Mouse (Mus musculus) adrenal gland, adult (tissue): Measurements from ENCODE around the gene Slc2a8.

ENCODE experiments used
- DNase-seq, 2 experiments: peaks; one replicate each; pipeline ENCODE4 v3.0.0; 2022 to 2023; ENCODE audit warnings: low spot score in 1 of 2; ENCODE audit not compliant: inconsistent age in 2 of 2

The Slc2a8 gene

GRCm38 (mm10) chr2:32974216-32974615 lies 7.7 kb downstream of the Slc2a8 start:
- no peak for DNase-seq

DNA sequence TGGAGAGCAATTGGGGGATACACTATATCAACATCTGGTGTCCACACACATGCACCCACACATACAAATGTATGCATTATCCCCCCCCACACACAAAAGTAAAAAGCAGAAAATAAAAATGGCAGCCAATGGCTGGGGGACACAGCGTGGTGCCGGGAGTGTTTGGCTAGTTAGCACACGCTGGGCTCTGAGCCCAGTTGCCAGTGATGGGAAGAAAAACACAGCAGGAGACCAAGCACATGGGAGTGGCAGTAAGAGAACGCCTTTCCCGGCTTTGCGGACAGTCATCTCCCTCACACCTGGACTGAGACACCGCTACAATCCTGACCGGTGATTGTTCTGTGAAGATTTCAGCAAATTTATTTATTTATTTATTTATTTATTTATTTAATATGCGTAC lies 10.6 kb downstream of the Slc2a8 start:
- DNase-seq: no peak

DNA sequence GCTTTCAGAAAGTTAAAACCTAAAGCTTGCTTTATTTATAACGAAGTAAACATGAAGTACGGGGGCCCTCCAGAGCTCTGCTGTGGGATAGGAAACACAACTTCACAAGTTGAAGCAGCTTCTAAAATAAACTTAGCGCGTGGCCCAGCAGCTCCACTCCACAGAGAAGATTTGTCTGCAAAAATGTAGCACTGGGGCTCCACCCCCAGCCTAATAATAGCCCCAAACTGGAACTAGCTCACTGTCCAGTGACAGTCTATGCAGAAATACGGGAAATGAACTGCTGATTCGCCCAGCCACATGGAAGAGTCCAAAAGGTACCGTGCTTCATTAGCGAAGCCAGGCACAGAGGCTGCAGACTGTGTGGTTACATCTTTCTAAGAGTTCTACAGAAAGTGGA lies 12.6 kb downstream of the Slc2a8 start:
- no peak for DNase-seq

DNA sequence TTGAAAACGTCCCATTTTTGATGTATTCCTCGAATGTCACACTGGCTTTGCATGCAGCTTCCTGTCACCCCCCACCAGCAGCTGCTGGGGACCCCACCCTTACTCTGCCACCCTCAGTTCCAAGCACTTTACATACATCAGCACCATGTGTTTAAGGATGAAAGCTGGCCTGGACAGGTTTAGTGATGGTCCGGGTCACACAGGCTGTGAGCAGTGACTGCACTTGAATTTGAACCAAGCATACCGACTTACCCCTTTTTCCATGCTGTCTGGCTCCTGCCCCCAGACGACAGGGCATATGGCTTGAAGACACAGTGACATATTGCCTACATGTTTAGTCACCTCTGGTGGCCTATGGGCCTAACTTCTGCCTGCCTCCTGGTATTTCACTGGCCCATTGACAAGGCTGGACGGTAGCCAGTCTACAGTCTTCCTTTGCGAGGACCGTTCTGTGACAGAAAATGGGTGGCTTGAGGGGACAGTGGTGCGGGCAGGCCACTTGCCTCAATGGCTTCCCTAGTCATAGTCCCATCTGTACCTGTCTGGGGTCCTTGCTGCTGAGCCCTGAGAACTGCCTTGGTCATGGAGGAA lies 13.8 kb downstream of the Slc2a8 start:
- no peak for DNase-seq

DNA sequence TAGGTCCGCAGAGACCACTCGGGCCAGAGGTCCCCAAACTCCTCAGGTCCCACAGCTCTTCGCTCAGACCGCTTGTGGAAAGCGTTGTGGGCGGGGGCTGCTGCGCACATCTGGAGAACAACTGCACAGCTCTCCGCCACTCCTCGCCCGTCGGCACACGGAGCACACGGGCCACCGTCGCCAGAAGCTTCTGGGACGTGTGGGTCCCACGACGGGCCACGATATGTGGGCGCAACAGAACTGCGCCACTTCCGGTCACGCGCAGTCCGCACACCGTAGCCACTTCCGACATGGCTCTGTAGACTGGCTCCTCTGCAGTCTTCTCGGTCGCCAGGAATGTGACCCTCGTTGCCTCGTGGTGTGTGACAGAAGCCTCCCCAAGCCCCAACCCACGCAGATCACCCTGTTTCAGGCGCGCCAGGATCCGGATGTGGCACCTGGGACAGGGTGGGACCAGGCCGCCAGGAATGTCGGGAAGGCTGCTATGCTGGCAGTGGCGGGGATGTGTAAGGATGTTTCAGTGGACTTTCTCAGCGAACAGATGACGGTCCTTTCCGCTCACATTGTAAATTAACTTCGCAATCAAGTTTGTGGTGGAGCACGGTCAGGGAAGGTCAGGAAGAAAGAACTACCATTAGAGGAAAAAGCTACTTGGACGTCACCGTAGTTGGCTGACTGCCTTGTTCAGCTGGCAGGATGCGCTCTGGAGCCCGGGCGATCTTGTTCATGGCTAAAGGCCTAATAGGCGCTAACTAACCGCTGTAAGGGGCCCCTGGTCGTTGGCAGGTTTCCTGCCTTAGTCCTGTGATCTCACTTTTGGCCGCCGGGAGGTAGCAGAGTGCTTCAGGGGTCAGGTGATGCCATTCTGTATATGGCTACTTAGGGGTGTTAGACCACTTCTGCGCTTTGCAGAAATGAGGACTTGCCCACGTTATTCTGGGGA lies 14.9 kb downstream of the Slc2a8 start:
- peak; percentile 92 to 97 for DNase-seq

GRCm38 (mm10) chr2:32966184-32966688 lies 15.6 kb downstream of the Slc2a8 start:
- DNase-seq: no peak

DNA sequence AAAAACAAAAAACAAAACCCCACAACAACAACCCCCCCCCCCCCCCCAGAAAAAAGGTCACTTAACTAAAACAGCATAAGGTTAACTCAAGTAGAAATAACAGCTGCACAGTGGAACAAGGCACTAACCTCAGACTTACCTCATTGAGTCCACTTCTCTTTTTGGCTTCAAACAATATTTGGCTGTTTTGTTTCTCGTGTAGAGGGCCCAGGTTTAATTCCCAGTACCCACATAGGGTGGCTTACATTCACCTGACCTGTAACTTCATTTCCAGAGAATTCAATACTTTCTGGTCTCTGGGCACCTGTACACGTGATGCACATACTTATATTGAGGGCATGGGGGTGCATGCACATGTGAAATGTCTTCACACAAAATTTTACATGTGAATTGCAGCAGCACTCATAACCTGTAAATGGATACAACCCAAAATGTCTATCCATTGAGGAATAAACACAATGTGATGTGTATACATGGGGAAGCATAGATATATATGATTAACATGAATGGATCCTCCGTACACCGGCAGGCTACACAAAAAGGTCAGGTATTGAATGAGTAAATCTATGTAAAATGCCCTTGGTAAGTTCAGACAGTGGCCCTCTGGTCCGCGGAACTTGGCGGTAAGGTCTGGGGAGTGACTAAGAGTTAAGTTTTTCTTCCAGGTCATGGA lies 16.2 kb downstream of the Slc2a8 start:
- no peak for DNase-seq

- DNase-seq: no peak
Observed at GRCm38 (mm10) chr2:32964659-32965457, 17.0 kb downstream of the Slc2a8 start.

DNA sequence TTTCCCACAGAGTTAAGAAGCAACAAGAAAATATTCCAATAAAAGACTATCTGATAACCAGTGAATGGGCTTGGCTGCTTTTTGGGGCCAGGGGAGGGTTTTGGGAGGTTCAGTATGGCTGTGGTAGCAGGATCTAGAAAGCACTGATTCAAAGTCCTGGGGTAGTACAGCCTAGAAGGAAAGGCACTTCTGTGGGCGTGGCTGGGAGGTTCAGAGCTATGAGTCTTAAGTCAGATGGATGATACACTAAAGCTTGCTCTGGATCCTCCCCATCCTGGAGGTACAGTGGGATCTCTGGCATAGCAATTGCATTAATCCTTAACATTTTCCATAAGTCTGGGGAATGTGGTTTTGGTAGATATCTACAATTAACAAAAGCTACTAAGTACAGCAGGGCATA lies 17.9 kb downstream of the Slc2a8 start:
- DNase-seq: no peak

- no peak for DNase-seq
Observed at GRCm38 (mm10) chr2:32963544-32963943, 18.3 kb downstream of the Slc2a8 start.

- DNase-seq: no peak
Observed at GRCm38 (mm10) chr2:32962875-32963220, 19.0 kb downstream of the Slc2a8 start.

GRCm38 (mm10) chr2:32962062-32962874 lies 19.6 kb downstream of the Slc2a8 start:
- DNase-seq: peak in 1 of 2 experiments; percentile 64

GRCm38 (mm10) chr2:32961192-32961995 lies 20.5 kb downstream of the Slc2a8 start, which contains the start of the genes Rpl12 and Lrsam1:
TSS of gene Rpl12 (plus strand) at chr2:32961559.
TSS of gene Lrsam1 (minus strand) at chr2:32961614.
- DNase-seq: peak; percentile 95 to 99

DNA sequence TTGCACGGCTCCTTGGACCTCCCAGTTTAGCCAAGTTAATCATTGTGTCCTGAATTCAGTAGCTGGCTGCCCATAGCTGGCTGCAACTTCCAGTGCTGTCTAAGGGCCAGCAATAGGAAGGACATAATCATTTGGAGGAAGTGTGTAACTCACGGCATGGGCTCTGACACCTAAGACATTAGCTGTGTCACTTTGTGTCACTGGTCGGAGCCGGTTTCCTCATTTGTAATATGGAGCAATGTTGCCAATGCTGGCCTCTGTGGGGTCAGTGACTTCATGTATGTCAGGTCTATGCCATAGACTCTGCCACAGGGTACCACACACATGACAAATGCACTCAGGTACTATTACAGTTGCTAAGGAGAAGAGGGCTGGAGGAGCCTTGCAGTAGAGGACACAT lies 21.6 kb downstream of the Slc2a8 start:
- DNase-seq: no peak

- no peak for DNase-seq
Observed at GRCm38 (mm10) chr2:32957344-32957743, 24.5 kb downstream of the Slc2a8 start.

- DNase-seq: no peak
Observed at GRCm38 (mm10) chr2:32954581-32954980, 27.3 kb downstream of the Slc2a8 start.

DNA sequence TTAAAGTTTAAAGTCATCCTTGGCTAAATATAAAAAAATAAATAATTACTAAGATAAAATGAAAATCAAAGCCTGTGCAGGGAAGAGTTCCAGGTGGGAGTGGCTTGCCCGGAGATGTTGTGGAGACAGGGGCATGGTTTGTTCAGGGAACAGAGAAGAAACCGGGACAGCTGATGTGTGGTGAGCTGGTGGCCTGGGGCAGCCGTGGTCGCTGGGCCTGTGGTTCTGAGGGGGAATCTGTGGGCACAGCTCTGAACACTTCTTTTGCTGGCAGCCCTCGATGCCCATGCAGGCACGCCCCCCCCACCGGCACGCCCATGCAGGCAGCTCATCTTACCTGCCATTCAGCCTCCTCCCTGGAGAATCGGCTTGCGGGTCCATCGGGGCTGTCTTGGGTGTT lies 34.4 kb downstream of the Slc2a8 start:
- no peak for DNase-seq

DNA sequence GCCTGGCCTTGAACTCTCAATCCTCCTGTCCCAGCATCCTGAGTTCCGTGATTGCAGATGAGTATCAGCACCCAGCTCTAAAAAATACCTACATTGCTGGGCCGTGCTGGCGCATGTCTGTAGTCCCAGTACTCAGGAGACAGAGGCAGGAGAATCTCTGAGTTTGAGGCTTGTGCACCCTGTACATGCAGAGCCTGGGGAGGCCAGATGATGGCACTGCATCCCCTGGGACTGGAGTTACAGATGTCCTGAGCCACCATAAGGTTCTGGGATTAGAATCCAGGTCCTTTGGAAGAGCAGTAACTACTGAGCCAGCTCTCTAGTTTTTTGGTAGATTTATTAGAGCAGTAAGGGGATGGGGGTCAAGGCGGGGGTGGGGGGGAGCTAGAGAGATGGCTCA lies 41.4 kb downstream of the Slc2a8 start:
- no peak for DNase-seq

- DNase-seq: peak in 1 of 2 experiments; percentile 70
Observed at GRCm38 (mm10) chr2:32939418-32939817, 42.5 kb downstream of the Slc2a8 start.
